Mouse (Mus musculus) myocyte (in vitro differentiated cells): ENCODE results near the gene Gm20388. TPM values are rescaled to one million over a fixed set of nuclear protein-coding genes. Genes with fewer than 3 reads are reported as not detected.

ENCODE experiments used
- H3K27me3 ChIP-seq: one replicate; pipeline ENCODE4 v1.6.1; 2011; ENCODE audit not compliant: control insufficient read depth, insufficient read depth, insufficient read length
- H3K36me3 ChIP-seq: one replicate; pipeline ENCODE4 v1.6.1; 2011; ENCODE audit not compliant: control insufficient read depth, insufficient read depth
- H3K4me2 ChIP-seq: one replicate; pipeline ENCODE4 v1.6.1; 2011; ENCODE audit warnings: low read depth, control low read depth
- H3K4me3 ChIP-seq: one replicate; pipeline ENCODE4 v1.5.1; 2011; ENCODE audit warnings: mild to moderate bottlenecking, control low read depth, moderate library complexity
- H3K79me2 ChIP-seq: one replicate; pipeline ENCODE4 v1.6.1; 2011; ENCODE audit not compliant: control insufficient read depth, insufficient read depth
- H3ac ChIP-seq: one replicate; pipeline ENCODE4 v1.6.1; 2011; ENCODE audit not compliant: control insufficient read depth, insufficient read length
- CEBPB ChIP-seq: IDR thresholded peaks from 2 replicates; pipeline ENCODE4 v1.6.1; 2011; ENCODE audit warnings: mild to moderate bottlenecking, moderate library complexity; ENCODE audit not compliant: poor library complexity, insufficient read depth, severe bottlenecking
- E2F4 ChIP-seq: IDR thresholded peaks from one replicate; pipeline ENCODE4 v1.6.1; 2011; ENCODE audit warnings: mild to moderate bottlenecking, control low read depth, moderate library complexity; ENCODE audit not compliant: insufficient read depth
- MAX ChIP-seq: IDR thresholded peaks from one replicate; pipeline ENCODE4 v1.6.1; 2011; ENCODE audit warnings: low read depth, mild to moderate bottlenecking, control low read depth
- MYOD1 ChIP-seq, 3 experiments: IDR thresholded peaks; one replicate each; pipeline ENCODE4 v1.6.1; 2011; ENCODE audit warnings: control low read depth in 2 of 3, low read depth in 2 of 3, mild to moderate bottlenecking in 2 of 3, moderate library complexity in 1 of 3; ENCODE audit not compliant: insufficient read length in 2 of 3, control insufficient read depth in 1 of 3
- MYOG ChIP-seq, 3 experiments: IDR thresholded peaks; one replicate each; pipeline ENCODE4 v1.6.1; 2011; ENCODE audit warnings: control low read depth in 2 of 3, low read depth in 2 of 3, mild to moderate bottlenecking in 2 of 3; ENCODE audit not compliant: insufficient read length in 2 of 3, control insufficient read depth in 1 of 3, insufficient read depth in 1 of 3
- POLR2A ChIP-seq: IDR thresholded peaks from one replicate; pipeline ENCODE4 v1.6.1; 2011; ENCODE audit warnings: low read depth, mild to moderate bottlenecking, control low read depth, moderate library complexity; ENCODE audit not compliant: insufficient read length
- POLR2AphosphoS2 ChIP-seq: IDR thresholded peaks from one replicate; pipeline ENCODE4 v1.6.1; 2011; ENCODE audit warnings: low read depth, control low read depth; ENCODE audit not compliant: insufficient read length
- REST ChIP-seq: IDR thresholded peaks from one replicate; pipeline ENCODE4 v1.6.1; 2011; ENCODE audit warnings: mild to moderate bottlenecking, control low read depth, moderate library complexity; ENCODE audit not compliant: insufficient read depth, insufficient read length
- SRF ChIP-seq: IDR thresholded peaks from one replicate; pipeline ENCODE4 v1.6.1; 2011; ENCODE audit warnings: low read depth; ENCODE audit not compliant: control insufficient read depth, insufficient read length
- TCF12 ChIP-seq: IDR thresholded peaks from one replicate; pipeline ENCODE4 v1.6.1; 2011; ENCODE audit warnings: mild to moderate bottlenecking, control low read depth; ENCODE audit not compliant: poor library complexity, insufficient read depth, severe bottlenecking
- TCF3 ChIP-seq: IDR thresholded peaks from one replicate; pipeline ENCODE4 v1.6.1; 2011; ENCODE audit warnings: low read depth, control low read depth; ENCODE audit not compliant: insufficient read length
- USF1 ChIP-seq: IDR thresholded peaks from one replicate; pipeline ENCODE4 v1.6.1; 2011; ENCODE audit warnings: low read depth, mild to moderate bottlenecking, control low read depth, moderate library complexity
- polyA plus RNA-seq: library from polyadenylated mRNA; unstranded; fragments of >200 nt; fragmentation: generic; extraction: Trizol; gene quantifications from one replicate; pipeline ENCODE4 v1.2.1, GENCODE M21; 2012; ENCODE audit warnings: missing spikeins

Gm20388 gene
- polyA plus RNA-seq, 1 experiment, result 15.3 TPM

DNA sequence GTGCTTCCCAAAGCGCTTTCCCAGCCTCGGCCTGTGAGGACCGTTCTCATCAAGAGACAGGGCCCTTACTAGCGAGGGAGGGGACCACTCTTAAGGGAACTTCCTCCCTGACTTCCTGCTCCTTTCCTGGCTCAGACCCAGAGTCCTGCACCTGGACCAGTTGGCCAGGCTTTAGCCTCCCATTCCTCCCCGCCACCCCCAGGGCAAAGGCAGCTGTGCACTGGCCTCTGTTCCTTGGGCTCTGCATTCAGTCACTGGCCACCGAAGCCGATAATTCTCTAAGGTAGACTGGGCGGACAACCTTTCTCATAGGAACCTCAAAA, 2280.4 kb downstream of the Gm20388 start:
- Histone ChIP-seq H3K36me3 (no peaks in the 10 kb centered on the region), H3ac (no peak overlapping the region), H3K79me2 (no peaks in the 10 kb centered on the region), H3K4me3 (no peak overlapping the region), H3K4me2 (no peak overlapping the region), H3K27me3 (no peaks in the 10 kb centered on the region)
- TF ChIP-seq REST, result no peak
- TF ChIP-seq MYOG (IDR thresholded peaks at IDR 0.05; ENCODE audit: control insufficient read depth in 1 of 3, insufficient read depth in 1 of 3, insufficient read length in 2 of 3, low read depth in 2 of 3), result no peak
- TF ChIP-seq POLR2A, result no peak
- no peak for TF ChIP-seq E2F4
- TF ChIP-seq MYOD1 (IDR thresholded peaks at IDR 0.05; ENCODE audit: control insufficient read depth in 1 of 3, insufficient read length in 2 of 3, low read depth in 2 of 3), result no peak
- TF ChIP-seq TCF3, result no peak
- no peak for TF ChIP-seq SRF
- no peak for TF ChIP-seq POLR2AphosphoS2
- TF ChIP-seq USF1, result no peak
- TF ChIP-seq CEBPB, result no peak
- no peak for TF ChIP-seq MAX
- no peak for TF ChIP-seq TCF12

DNA sequence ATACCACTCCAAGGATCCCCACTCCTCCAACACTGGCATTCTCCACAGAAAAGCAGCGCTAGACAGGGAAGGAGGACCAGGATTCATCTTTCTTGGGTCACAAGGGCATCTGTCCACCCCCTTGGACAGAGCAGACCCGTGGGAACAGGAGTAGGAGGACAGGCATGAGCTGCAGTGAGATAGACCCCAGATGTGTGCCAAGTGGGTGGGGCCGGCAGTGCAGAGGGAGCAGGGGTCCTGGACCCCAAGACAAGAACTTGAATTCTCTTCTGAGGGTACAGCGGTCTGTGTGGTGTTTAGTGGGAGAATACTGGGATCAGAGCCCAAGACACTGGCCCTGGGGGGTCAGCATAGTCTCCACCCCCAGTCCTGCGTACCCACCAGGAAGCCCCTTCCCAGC, 2282.1 kb downstream of the Gm20388 start:
- no peak for TF ChIP-seq POLR2AphosphoS2
- no peak for TF ChIP-seq CEBPB
- no peak for TF ChIP-seq TCF12
- no peak for TF ChIP-seq SRF
- TF ChIP-seq E2F4, result no peak
- no peak for TF ChIP-seq TCF3

GRCm38 (mm10) chr8:122193521-122193920, 2282.9 kb downstream of the Gm20388 start:
- Histone ChIP-seq H3ac (no peak overlapping the region), H3K27me3 (no peaks in the 10 kb centered on the region), H3K4me3 (no peak overlapping the region), H3K79me2 (no peaks in the 10 kb centered on the region), H3K36me3 (no peaks in the 10 kb centered on the region), H3K4me2 (no peak overlapping the region)
- no peak for TF ChIP-seq TCF3
- TF ChIP-seq MYOG (IDR thresholded peaks at IDR 0.05; ENCODE audit: control insufficient read depth in 1 of 3, insufficient read depth in 1 of 3, insufficient read length in 2 of 3, low read depth in 2 of 3), result no peak
- no peak for TF ChIP-seq E2F4
- TF ChIP-seq TCF12, result no peak

More for the DNA sequence above, 2282.1 kb downstream of the Gm20388 start:
- Histone ChIP-seq H3ac (no peak overlapping the region), H3K36me3 (no peaks in the 10 kb centered on the region), H3K79me2 (no peaks in the 10 kb centered on the region), H3K4me2 (no peak overlapping the region), H3K4me3 (no peak overlapping the region), H3K27me3 (no peaks in the 10 kb centered on the region)

DNA sequence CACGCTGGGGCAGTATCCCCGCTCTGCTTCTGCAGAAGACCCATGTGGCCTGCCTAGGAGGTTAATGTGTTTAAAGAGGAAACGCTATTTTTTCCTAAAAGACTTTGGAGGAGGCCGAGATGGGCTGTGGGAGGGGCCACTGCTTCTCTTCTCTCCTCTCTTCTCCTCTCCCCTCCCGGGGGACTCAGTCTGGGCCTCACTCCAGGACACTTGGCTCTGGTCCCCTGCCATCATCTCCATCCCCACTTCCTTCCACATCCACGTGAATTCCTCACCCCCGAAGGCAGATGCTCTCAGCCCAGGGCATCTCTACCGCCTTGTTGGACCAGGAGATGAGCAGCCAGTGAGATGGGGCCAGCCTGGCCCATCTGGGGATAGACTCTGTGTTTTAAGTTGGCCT, 2283.8 kb downstream of the Gm20388 start:
- no peak for TF ChIP-seq MAX
- no peak for TF ChIP-seq CEBPB
- TF ChIP-seq REST, result no peak
- TF ChIP-seq TCF3, result no peak
- no peak for TF ChIP-seq MYOD1 (IDR thresholded peaks at IDR 0.05; ENCODE audit: control insufficient read depth in 1 of 3, insufficient read length in 2 of 3, low read depth in 2 of 3)
- TF ChIP-seq POLR2AphosphoS2, result no peak
- no peak for TF ChIP-seq POLR2A
- TF ChIP-seq MYOG (IDR thresholded peaks at IDR 0.05; ENCODE audit: control insufficient read depth in 1 of 3, insufficient read depth in 1 of 3, insufficient read length in 2 of 3, low read depth in 2 of 3), result no peak
- no peak for TF ChIP-seq E2F4
- no peak for TF ChIP-seq SRF
- no peak for TF ChIP-seq TCF12
- TF ChIP-seq USF1, result no peak
- no peak overlapping the region for H3K4me2 ChIP-seq
- H3K27me3 ChIP-seq, result no peaks in the 10 kb centered on the region
- no peak overlapping the region for H3K4me3 ChIP-seq
- no peaks in the 10 kb centered on the region for H3K79me2 ChIP-seq
- no peak overlapping the region for H3ac ChIP-seq
- no peaks in the 10 kb centered on the region for H3K36me3 ChIP-seq

GRCm38 (mm10) chr8:122197342-122197741, 2286.7 kb downstream of the Gm20388 start:
- no peaks in the 10 kb centered on the region for H3K79me2 ChIP-seq
- TF ChIP-seq REST (no peak), POLR2A (no peak), MYOG (IDR thresholded peaks at IDR 0.05; ENCODE audit: control insufficient read depth in 1 of 3, insufficient read depth in 1 of 3, insufficient read length in 2 of 3, low read depth in 2 of 3) (no peak), USF1 (no peak)
- no peak overlapping the region for H3K4me2 ChIP-seq
- no peak overlapping the region for H3ac ChIP-seq
- no peak overlapping the region for H3K4me3 ChIP-seq
- H3K27me3 ChIP-seq, result no peaks in the 10 kb centered on the region
- H3K36me3 ChIP-seq, result no peaks in the 10 kb centered on the region
